Comparison of ENCODE assay signal across 12 mouse cellular contexts in the genomic region with DNA sequence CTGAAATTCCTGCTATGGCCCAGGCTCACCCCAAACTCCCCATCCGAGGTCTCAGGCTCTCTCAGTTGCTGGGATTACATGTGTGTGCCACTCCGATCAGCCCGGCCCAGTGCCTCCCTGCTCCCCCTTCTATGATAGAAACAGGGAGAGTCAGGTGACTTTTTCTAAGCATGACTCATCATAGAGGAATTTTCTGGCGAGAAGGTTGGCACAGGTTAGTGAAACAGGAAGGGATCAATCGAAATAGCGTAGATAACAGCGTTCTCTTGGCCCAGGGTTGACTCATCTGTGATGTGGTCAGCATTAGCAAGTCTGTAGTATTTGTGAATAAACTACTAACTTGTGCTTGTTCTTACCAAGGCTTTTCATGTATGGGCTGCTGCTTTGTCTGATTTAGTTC. TPM values are rescaled to one million over a fixed set of nuclear protein-coding genes. Genes with fewer than 3 reads are reported as not detected.
DNase-seq lines count a peak whose midpoint lies in the region; ATAC-seq and TF ChIP-seq lines count a peak whose summit lies in the region.
"Had no signal": no experiment of that assay in that cellular context is flagged by ENCODE, and none has a peak within 500 bp of the region (broad histone marks: within the 10 kb centered on the region; RNA-seq: fewer than 3 reads in every experiment).

No protein-coding gene starts in this region.

- H3K4me2 ChIP-seq in forebrain, embryonic 13.5 days: no peak overlapping the region
- H3K4me2 ChIP-seq in midbrain, embryonic 15.5 days: no peak overlapping the region

- CTCF ChIA-PET in Patski (lab: Charles Lee): interaction anchor here (1.0 to 3.7 kb wide), 8 partner anchors 12 to 120 kb away, joined by 3 to 49 read pairs (median 5); a partner anchor contains a TSS

- TF ChIP-seq CTCF in Patski (IDR thresholded peaks at IDR 0.05): no peak

- WGBS in forebrain, embryonic 13.5 days: 73% methylated on average over 7 of the region's 7 CpGs
- 83% methylated on average over 7 of the region's 7 CpGs for WGBS in midbrain, embryonic 15.5 days

- intact Hi-C loops in heart, postnatal 36 days (cut with DNase I): loop anchor here (1.0 kb wide), 1 partner anchor 119 kb away; no protein-coding TSS in a partner anchor

- peak; percentile 55 to 71 for DNase-seq in heart, adult 18-20 months
- DNase-seq in heart, postnatal 36 days: no peak
- no peak for DNase-seq in Patski (ENCODE audit: low read depth, low spot score)
- peak; percentile 45 for DNase-seq in heart, postnatal 4 days
- DNase-seq in lung, postnatal 25 days (ENCODE audit: low spot score): peak; percentile 68
- DNase-seq in spleen, postnatal 14 days (ENCODE audit: low spot score in 2 of 2): no peak
- DNase-seq: cerebellum, postnatal 14 days; kidney, postnatal 14 days; midbrain, embryonic 14.5 days had no signal

- H3K9me3 ChIP-seq in forebrain, embryonic 13.5 days (replicated peaks): no peaks in the 10 kb centered on the region
- no peaks in the 10 kb centered on the region for H3K9me3 ChIP-seq in midbrain, embryonic 15.5 days

- H3K27me3 ChIP-seq in Patski: no peaks in the 10 kb centered on the region
- H3K27me3 ChIP-seq in forebrain, embryonic 13.5 days: no peaks in the 10 kb centered on the region
- no peaks in the 10 kb centered on the region for H3K27me3 ChIP-seq in midbrain, embryonic 15.5 days (replicated peaks)
- H3K27me3 ChIP-seq: CH12.LX had no signal

- POLR2A ChIA-PET in Patski (lab: Charles Lee): interaction anchor here (1.2 kb wide), 1 partner anchor 16 kb away, joined by 3 read pairs; no protein-coding TSS in a partner anchor

- H3K4me3 ChIP-seq in forebrain, embryonic 13.5 days: no peak overlapping the region
- no peak overlapping the region for H3K4me3 ChIP-seq in midbrain, embryonic 15.5 days

- H3K36me3 ChIP-seq in forebrain, embryonic 13.5 days (ENCODE audit: poor library complexity, severe bottlenecking): no peaks in the 10 kb centered on the region
- H3K36me3 ChIP-seq in midbrain, embryonic 15.5 days (replicated peaks): no peaks in the 10 kb centered on the region

- no peak overlapping the region for H3K27ac ChIP-seq in forebrain, embryonic 13.5 days
- H3K27ac ChIP-seq in midbrain, embryonic 15.5 days: no peak overlapping the region

- H3K9ac ChIP-seq in forebrain, embryonic 13.5 days: no peak overlapping the region
- no peak overlapping the region for H3K9ac ChIP-seq in midbrain, embryonic 15.5 days

- peaks cover 51% of the 10 kb centered on the region for H3K4me1 ChIP-seq in forebrain, embryonic 13.5 days
- peaks cover 38% of the 10 kb centered on the region for H3K4me1 ChIP-seq in midbrain, embryonic 15.5 days

- in situ Hi-C loops in Patski (cut with MboI; ENCODE audit: low pct_unique_long_range_greater_than_20kb): loop anchor here (5.0 kb wide), 1 partner anchor 121 kb away; no protein-coding TSS in a partner anchor

- ATAC-seq in Patski: peak; percentile 83
- no peak for ATAC-seq in forebrain, embryonic 13.5 days
- no peak for ATAC-seq in midbrain, embryonic 15.5 days (replicated peaks)

RNA-seq across cellular contexts. Expression of a gene that starts 16.7 kb away (rescaled TPM):
- 10 to 100 TPM; 33.8 to 39.1 TPM for total RNA-seq in heart, adult 18-20 months (2021)
- 10 to 100 TPM; 50.3 to 50.7 TPM for total RNA-seq in heart, postnatal 36 days (2021)
- 88.0 TPM for polyA plus RNA-seq in Patski (2021)
- 10 to 100 TPM; 43.7 to 47.3 TPM for total RNA-seq in heart, postnatal 4 days (2021)
- polyA plus RNA-seq in forebrain, embryonic 13.5 days (2015; fragmentation: Nextera tagmentation; extraction: Ambion mirVana): 101 and 110 TPM in 2 replicates
- polyA plus RNA-seq in midbrain, embryonic 15.5 days (2015; fragmentation: Nextera tagmentation; extraction: Ambion mirVana): 169 and 181 TPM in 2 replicates
- total RNA-seq: CH12.LX had no signal

RNA-seq across cellular contexts. Expression of a gene that starts 59.0 kb away (rescaled TPM):
- total RNA-seq in heart, adult 18-20 months (2021): 1 to 10 TPM; 6.0 to 7.0 TPM
- 1 to 10 TPM; 7.7 to 9.8 TPM for total RNA-seq in heart, postnatal 36 days (2021)
- polyA plus RNA-seq in Patski (2021): 24.5 TPM
- 10 to 100 TPM; 22.6 to 28.5 TPM for total RNA-seq in heart, postnatal 4 days (2021)
- polyA plus RNA-seq in forebrain, embryonic 13.5 days (2015; fragmentation: Nextera tagmentation; extraction: Ambion mirVana): 31.6 and 35.8 TPM in 2 replicates
- polyA plus RNA-seq in midbrain, embryonic 15.5 days (2015; fragmentation: Nextera tagmentation; extraction: Ambion mirVana): 17.6 and 18.3 TPM in 2 replicates

Comparison
In these comparisons a context has a peak if more than half of its experiments do, and no peak if none do; other contexts are left out.
1. DNase-seq: peak in heart, adult 18-20 months (2 of 2), heart, postnatal 4 days (single experiment) and lung, postnatal 25 days (single experiment); none in heart, postnatal 36 days (0 of 2), Patski (single experiment) and spleen, postnatal 14 days (0 of 2).